Mouse (Mus musculus) C2C12 (cell line): Measurements from ENCODE around the gene Des. TPM values are rescaled to one million over a fixed set of nuclear protein-coding genes. Genes with fewer than 3 reads are reported as not detected.

Experiments
- H3K27me3 ChIP-seq: one replicate; pipeline ENCODE4 v1.6.1; 2011; ENCODE audit not compliant: control insufficient read depth, insufficient read depth, insufficient read length
- H3K36me3 ChIP-seq: one replicate; pipeline ENCODE4 v1.6.1; 2011; ENCODE audit not compliant: control insufficient read depth, insufficient read depth
- H3K4me3 ChIP-seq: one replicate; pipeline ENCODE4 v1.5.1; 2011; ENCODE audit warnings: mild to moderate bottlenecking, control low read depth; ENCODE audit not compliant: poor library complexity, insufficient read depth, severe bottlenecking
- H3K79me2 ChIP-seq: one replicate; pipeline ENCODE4 v1.6.1; 2011; ENCODE audit not compliant: control insufficient read depth, insufficient read depth
- H3K79me3 ChIP-seq: one replicate; pipeline ENCODE4 v1.6.1; 2011; ENCODE audit warnings: low read depth, control low read depth
- H3ac ChIP-seq: one replicate; pipeline ENCODE3; 2011; ENCODE audit warnings: low read depth; ENCODE audit not compliant: control insufficient read depth, insufficient read length
- CEBPB ChIP-seq: IDR thresholded peaks from one replicate; pipeline ENCODE4 v1.6.1; 2011; ENCODE audit warnings: low read depth, mild to moderate bottlenecking, control low read depth, moderate library complexity
- CTCF ChIP-seq: IDR thresholded peaks from one replicate; pipeline ENCODE4 v1.5.1; 2011; ENCODE audit not compliant: control insufficient read depth, insufficient read depth, insufficient read length
- FOSL1 ChIP-seq: IDR thresholded peaks from one replicate; pipeline ENCODE4 v1.8.0; 2011; ENCODE audit warnings: mild to moderate bottlenecking, low read length; ENCODE audit not compliant: poor library complexity, insufficient read depth, severe bottlenecking
- MAX ChIP-seq: IDR thresholded peaks from one replicate; pipeline ENCODE4 v1.6.1; 2011; ENCODE audit warnings: mild to moderate bottlenecking, control low read depth
- MYOD1 ChIP-seq: IDR thresholded peaks from one replicate; pipeline ENCODE4 v1.6.1; 2011; ENCODE audit warnings: low read depth; ENCODE audit not compliant: control insufficient read depth, insufficient read length
- MYOG ChIP-seq: IDR thresholded peaks from one replicate; pipeline ENCODE4 v1.6.1; 2011; ENCODE audit not compliant: control insufficient read depth, insufficient read length; ENCODE audit errors: extremely low read depth
- USF1 ChIP-seq: IDR thresholded peaks from one replicate; pipeline ENCODE4 v1.6.1; 2011; ENCODE audit warnings: low read depth, mild to moderate bottlenecking, control low read depth, moderate library complexity
- polyA plus RNA-seq: library from polyadenylated mRNA; unstranded; fragments of >200 nt; fragmentation: generic; extraction: Trizol; gene quantifications from one replicate; pipeline ENCODE4 v1.2.1, GENCODE M21; 2012; ENCODE audit warnings: missing spikeins

Des gene
- polyA plus RNA-seq, 1 experiment: 657 TPM

DNA sequence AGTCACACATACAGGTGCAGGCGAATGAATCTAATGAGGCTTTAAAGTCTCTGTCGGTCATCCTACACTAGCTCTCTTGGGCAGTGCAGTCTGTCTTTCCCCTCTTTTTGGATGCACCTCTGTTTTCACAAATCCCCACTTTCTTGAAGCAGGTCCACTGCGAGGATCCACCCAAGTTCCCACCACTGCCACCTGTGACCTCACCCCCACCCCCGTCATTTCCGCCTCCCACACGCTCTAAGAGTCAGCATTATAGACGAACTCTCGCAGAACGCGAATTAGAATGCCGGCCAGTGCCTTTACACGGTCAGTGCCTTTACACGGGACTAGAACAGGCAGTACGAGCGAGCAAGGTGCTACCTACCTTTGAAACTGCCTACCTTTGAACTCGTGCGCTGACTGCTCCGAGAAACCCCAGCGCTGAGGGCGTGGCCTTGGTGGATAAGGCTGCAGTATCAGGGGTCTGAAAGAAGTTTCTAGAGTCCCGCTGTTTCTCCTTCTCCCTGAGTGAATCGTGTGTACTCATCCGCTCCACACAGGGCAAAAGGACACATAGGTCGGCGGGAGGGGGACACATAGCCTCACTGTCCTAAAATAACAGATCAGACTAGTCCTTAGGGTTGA is 9.3 kb downstream of the Des start:
- Histone ChIP-seq H3ac (no peak overlapping the region), H3K36me3 (no peaks in the 10 kb centered on the region), H3K4me3 (no peak overlapping the region), H3K79me2 (no peaks in the 10 kb centered on the region), H3K27me3 (no peaks in the 10 kb centered on the region), H3K79me3 (no peaks in the 10 kb centered on the region)
- TF ChIP-seq CTCF: no peak
- TF ChIP-seq FOSL1: no peak
- no peak for TF ChIP-seq CEBPB
- TF ChIP-seq USF1: no peak
- TF ChIP-seq MYOD1: no peak
- no peak for TF ChIP-seq MYOG
- TF ChIP-seq MAX: no peak

DNA sequence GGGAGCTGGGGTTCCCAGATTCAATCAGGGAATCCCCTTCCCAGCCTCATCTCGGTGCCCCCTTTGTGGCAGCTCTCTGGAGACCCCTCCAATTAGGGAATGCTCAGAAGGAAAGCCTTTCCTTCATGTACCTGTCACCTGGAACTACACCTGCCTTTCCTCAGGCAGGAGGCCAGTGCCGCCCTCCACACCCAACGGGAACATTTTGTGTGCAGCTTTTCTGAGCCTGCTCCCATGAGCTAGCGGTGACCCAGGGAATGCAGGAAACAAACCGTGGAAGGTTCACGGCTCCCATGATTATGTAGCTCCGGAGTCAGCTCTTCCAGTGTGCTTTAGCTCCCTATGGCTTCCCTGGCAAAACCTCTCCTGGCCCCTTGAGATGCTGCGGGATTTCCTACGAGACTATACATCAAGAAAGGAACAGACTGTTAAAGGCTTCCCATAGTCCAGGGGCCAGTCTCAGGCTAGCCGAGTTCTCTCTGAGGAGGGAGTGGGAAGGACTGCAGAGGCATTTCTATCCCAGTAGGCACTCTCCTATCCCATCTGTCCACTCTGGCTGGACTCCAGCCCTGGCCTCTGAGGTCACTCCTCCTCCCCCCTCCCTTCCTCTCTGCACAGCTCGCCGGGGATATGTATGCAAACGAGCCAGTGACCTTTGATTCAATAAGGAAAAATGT is 10.0 kb downstream of the Des start:
- no peaks in the 10 kb centered on the region for H3K27me3 ChIP-seq
- H3K4me3 ChIP-seq: no peak overlapping the region
- H3K79me3 ChIP-seq: no peaks in the 10 kb centered on the region
- TF ChIP-seq FOSL1 (no peak), CEBPB (no peak), MAX (no peak), CTCF (no peak), MYOG (no peak), USF1 (no peak), MYOD1 (no peak)
- H3ac ChIP-seq: no peak overlapping the region
- no peaks in the 10 kb centered on the region for H3K36me3 ChIP-seq
- H3K79me2 ChIP-seq: no peaks in the 10 kb centered on the region

DNA sequence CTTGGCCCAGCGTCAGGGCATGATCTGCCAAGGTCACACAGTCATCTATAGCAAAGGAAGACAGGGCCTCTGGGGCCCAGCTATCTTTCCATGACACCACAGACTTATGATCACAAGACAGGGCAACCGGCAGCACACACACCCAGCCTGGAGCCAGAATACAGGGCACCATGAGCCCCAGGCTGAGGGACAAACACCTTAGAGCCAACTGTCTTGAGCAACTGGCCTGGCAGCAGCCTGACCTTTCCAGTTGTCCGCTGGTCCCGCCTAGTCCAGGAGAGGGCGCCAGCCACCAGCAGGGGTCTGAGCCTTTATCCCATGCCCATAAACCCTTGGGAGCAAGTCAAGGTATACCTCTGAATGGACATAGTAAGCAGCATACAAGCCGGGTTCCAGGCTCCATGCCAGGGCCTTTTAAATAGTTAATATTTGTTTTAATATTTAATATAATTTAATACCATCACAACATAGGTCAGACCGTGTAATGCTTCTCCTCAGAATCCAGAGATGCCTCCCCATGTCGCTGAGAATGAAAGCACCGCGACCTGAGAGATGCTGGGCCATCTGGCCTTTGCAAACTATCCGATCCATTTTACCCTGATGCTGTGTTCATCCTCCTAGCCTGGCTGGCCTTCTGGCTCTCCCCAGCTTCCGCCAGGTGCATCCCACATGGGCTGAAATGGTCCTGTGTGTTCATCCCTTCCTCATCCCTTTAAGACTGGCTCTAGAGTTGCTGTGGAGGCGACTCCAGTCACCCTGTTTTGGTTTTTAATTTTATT is 11.4 kb downstream of the Des start:
- Histone ChIP-seq H3ac (no peak overlapping the region), H3K36me3 (no peaks in the 10 kb centered on the region), H3K27me3 (no peaks in the 10 kb centered on the region), H3K79me3 (no peaks in the 10 kb centered on the region), H3K79me2 (no peaks in the 10 kb centered on the region), H3K4me3 (no peak overlapping the region)
- TF ChIP-seq MAX: no peak
- TF ChIP-seq USF1: no peak
- TF ChIP-seq FOSL1: no peak
- peak; percentile 5 for TF ChIP-seq MYOD1
- TF ChIP-seq CEBPB: no peak
- peak; percentile 91 for TF ChIP-seq CTCF
- TF ChIP-seq MYOG: no peak

DNA sequence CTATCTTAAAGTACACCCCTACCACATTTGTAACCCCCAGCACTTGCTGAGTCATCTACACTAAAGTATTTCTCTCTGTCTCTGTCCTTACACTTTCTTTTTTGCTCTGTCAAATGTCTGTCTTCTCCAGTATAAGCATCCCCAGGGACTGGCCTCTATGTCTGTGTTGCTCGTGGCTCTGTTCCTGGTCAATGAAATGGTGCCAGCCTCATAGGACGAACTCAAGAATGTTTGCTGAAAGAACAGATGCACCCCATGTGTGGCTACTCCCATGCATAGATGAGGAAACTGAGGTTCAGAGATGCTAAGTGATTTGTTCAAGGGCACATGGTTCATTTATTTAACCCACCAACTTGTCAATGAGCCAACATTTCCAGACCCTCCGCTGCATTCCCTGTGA is 12.3 kb downstream of the Des start:
- TF ChIP-seq CEBPB (no peak), MAX (no peak), MYOG (no peak), FOSL1 (no peak), CTCF (no peak), MYOD1 (no peak)
- Histone ChIP-seq H3K79me2 (no peaks in the 10 kb centered on the region), H3K4me3 (no peak overlapping the region), H3K79me3 (no peaks in the 10 kb centered on the region), H3ac (no peak overlapping the region), H3K36me3 (no peaks in the 10 kb centered on the region), H3K27me3 (no peaks in the 10 kb centered on the region)

DNA sequence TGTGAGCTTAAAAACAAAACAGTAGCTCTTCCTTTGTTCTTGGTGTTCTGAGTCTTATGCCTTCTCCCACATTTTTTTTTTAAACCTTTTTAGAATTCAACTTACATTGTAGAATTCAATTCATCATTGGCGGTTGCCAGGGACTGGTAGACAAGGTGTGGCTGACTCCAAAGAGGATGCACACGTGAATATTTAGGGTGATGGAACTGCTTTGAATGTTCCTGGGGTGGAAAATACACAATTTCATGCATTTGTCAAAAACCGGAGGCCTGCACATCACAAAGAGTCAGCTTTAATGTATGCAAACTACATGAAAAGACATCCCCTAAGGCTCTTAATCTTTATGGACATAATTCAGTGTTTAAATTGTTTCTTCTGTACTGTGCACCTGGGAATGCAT is 13.1 kb downstream of the Des start:
- Histone ChIP-seq H3ac (no peak overlapping the region), H3K4me3 (no peak overlapping the region), H3K36me3 (no peaks in the 10 kb centered on the region), H3K27me3 (no peaks in the 10 kb centered on the region), H3K79me2 (no peaks in the 10 kb centered on the region), H3K79me3 (no peaks in the 10 kb centered on the region)
- TF ChIP-seq USF1: no peak
- no peak for TF ChIP-seq MYOD1
- no peak for TF ChIP-seq MAX
- TF ChIP-seq CTCF: no peak
- TF ChIP-seq CEBPB: no peak
